Mouse (Mus musculus): Measurements from ENCODE around the gene Ttc30b.

- TF ChIP-seq HCFC1 (IDR thresholded peaks at IDR 0.05; ENCODE audit: borderline replicate concordance, insufficient read depth, low read length) (no peak), ZNF384 (IDR thresholded peaks at IDR 0.05; ENCODE audit: low read depth, low read length) (no peak), CHD2 (IDR thresholded peaks at IDR 0.05; ENCODE audit: low read depth, low read length) (no peak)
Observed at GRCm38 (mm10) chr2:75950685-75951084, 12.3 kb upstream of the Ttc30b start.

Measured in ES-E14 (cell line).